Mouse (Mus musculus) kidney, postnatal 0 days (tissue): ENCODE measurements around the gene Chst3. TPM values are rescaled to one million over a fixed set of nuclear protein-coding genes. Genes with fewer than 3 reads are reported as not detected.
"Not testable (repeated sequence)": the region's sequence is repeated elsewhere in the genome, so short reads cannot be mapped to it uniquely, and the experiment has no call there.

Experiments used
- ATAC-seq: fragments of 200-750 bp; cut with Nextera tagmentation; replicated peaks from 2 replicates; pipeline ENCODE4 v1.8.0; 2017; ENCODE audit warnings: low read depth, moderate number of reproducible peaks, moderate TSS enrichment, moderate library complexity; ENCODE audit not compliant: low FRiP score
- DNase-seq: peaks from one replicate; pipeline ENCODE4 v3.0.0-alpha.2; 2016; ENCODE audit warnings: low spot score
- H3K27ac ChIP-seq: fragments of 300-500 bp; sonication (generic); 2 replicates; pipeline ENCODE4 v1.5.1; 2014; ENCODE audit warnings: mild to moderate bottlenecking
- H3K27me3 ChIP-seq: fragments of 300-500 bp; sonication (generic); 2 replicates; pipeline ENCODE4 v1.6.1; 2014; ENCODE audit warnings: low read length, mixed read lengths; ENCODE audit not compliant: insufficient read depth
- H3K36me3 ChIP-seq: fragments of 300-500 bp; sonication (generic); 2 replicates; pipeline ENCODE4 v1.6.1; 2014; ENCODE audit warnings: low read length, mixed read lengths; ENCODE audit not compliant: insufficient read depth
- H3K4me1 ChIP-seq: fragments of 300-500 bp; sonication (generic); replicated peaks from 2 replicates; pipeline ENCODE4 v1.6.1; 2014; ENCODE audit warnings: antibody characterized with exemption, low read length, mixed read lengths; ENCODE audit not compliant: insufficient read depth
- H3K4me2 ChIP-seq: fragments of 300-500 bp; sonication (generic); 2 replicates; pipeline ENCODE4 v1.6.1; 2014; ENCODE audit warnings: mild to moderate bottlenecking, low read length, moderate library complexity, mixed read lengths
- H3K4me3 ChIP-seq: fragments of 300-500 bp; sonication (generic); replicated peaks from 2 replicates; pipeline ENCODE4 v1.5.1; 2014; ENCODE audit warnings: low read depth, low read length
- H3K9ac ChIP-seq: fragments of 300-500 bp; sonication (generic); 2 replicates; pipeline ENCODE4 v1.6.1; 2014; ENCODE audit warnings: low read depth, low read length
- H3K9me3 ChIP-seq: fragments of 300-500 bp; sonication (generic); replicated peaks from 2 replicates; pipeline ENCODE4 v1.6.1; 2016; ENCODE audit warnings: low read length, inconsistent platforms, mixed read lengths
- CTCF ChIP-seq: IDR thresholded peaks from 2 replicates; pipeline ENCODE4 v1.5.1; 2016; ENCODE audit warnings: antibody characterized with exemption, low read depth, mild to moderate bottlenecking, moderate library complexity
- WGBS: fragments of 180-500 bp; shearing (Covaris S2); extraction: QIAGEN DNeasy Blood & Tissue Kit; methylation state at CpG from one replicate; pipeline ENCODE4 v1.1.7; 2014; 5-methylcytosine and 5-hydroxymethylcytosine counted together
- polyA plus RNA-seq: library from polyadenylated mRNA; unstranded; fragments of >200 nt; fragmentation: Nextera tagmentation; extraction: Ambion mirVana; gene quantifications from 2 replicates; pipeline ENCODE4 v1.2.1, GENCODE M21; 2015

Chst3 gene
- polyA plus RNA-seq, 1 experiment from 2014 or later = 0.87 TPM

DNA sequence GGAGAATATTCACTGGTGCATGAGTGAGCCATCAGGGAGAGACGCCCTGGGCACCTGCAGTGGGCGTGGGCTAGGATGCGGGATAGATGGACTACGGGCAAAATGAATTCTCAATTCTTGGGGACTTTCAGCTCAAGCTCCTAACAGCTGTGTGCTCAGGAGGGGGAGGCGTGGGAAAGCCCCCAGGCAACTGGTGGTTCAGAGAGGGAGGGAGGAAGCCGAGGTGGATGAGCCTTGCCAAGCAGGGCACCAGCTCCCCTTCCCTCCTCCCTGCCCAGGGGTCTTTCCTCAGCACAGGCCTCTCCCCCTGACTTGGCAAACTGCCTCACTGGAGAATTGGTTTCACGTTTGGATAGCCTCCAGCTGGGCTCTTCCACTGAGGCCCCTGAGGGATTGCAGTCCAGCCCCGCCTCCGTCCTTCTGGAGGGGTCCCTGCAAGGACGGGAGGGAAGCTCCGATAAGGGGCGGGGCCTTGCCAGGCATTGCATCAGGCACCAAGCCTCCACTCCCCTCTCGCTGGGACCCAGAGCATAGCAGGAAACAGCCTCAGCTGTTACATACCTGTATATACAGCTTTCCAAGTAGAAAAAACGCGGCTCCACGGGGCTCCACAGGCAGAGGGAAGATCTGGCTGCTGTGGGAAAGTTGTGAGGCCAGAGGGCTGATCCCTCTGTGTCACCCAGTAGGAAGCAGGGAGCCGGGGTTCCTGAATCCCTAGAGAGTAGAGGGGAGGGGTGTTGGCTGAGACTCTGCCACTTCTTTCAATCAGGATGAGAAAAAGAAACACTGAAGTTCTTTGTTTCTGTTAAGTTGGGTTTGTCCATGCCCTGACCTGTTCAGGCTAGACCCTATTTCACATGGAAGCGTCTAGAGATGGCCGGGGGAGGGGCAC, 25.3 kb downstream of the Chst3 start:
- ATAC-seq (peak; percentile 77), DNase-seq (peak; percentile 89)
- Histone ChIP-seq H3K4me2 (peak overlapping the region; percentile 41), H3K4me1 (peaks cover 20% of the 10 kb centered on the region), H3K9ac (peak overlapping the region; percentile 46; the same call in 1 of the 2 replicates), H3K9me3 (no peaks in the 10 kb centered on the region), H3K27me3 (no peaks in the 10 kb centered on the region), H3K4me3 (0 out of 2 replicates have a peak overlapping the region, but pooled peaks have one; percentile 5), H3K36me3 (no peaks in the 10 kb centered on the region), H3K27ac (peak overlapping the region; percentile 47; the same call in 1 of the 2 replicates)
- WGBS = 6% methylated on average over 19 of the region's 19 CpGs
- TF ChIP-seq CTCF = peak; percentile 35; the same call in 1 of the 2 replicates

DNA sequence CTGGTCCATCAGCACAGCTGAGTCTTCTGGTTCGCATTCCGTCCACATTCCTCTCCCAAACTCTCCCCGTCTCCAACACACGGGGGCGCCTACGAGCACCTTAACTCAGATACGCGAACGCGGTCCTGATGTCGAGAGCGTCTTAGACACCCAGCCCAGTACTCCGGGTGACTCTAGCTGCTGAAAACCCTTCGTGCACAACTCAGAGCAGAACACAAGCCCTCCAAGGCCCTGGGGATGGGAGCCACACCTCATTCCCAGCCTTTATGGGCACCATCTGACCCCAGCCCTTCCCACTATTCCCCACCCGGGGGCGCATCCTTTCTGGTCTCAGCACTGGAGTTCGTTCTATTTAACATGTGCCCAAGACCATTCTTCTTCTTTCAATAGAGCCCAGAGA, 27.3 kb downstream of the Chst3 start:
- peak overlapping the region; percentile 59 for H3K4me2 ChIP-seq
- peak overlapping the region; percentile 24 for H3K4me3 ChIP-seq
- peaks cover 20% of the 10 kb centered on the region for H3K4me1 ChIP-seq
- no peaks in the 10 kb centered on the region for H3K27me3 ChIP-seq
- WGBS = 0% methylated on average over 17 of the region's 17 CpGs
- H3K9ac ChIP-seq = 0 out of 2 replicates have a peak overlapping the region, but pooled peaks have one; percentile 3
- no peaks in the 10 kb centered on the region for H3K36me3 ChIP-seq
- peak; percentile 87 for DNase-seq
- ATAC-seq = 0 out of 2 replicates have a peak, but pooled peaks have one; percentile 27
- H3K9me3 ChIP-seq = no peaks in the 10 kb centered on the region
- no peak overlapping the region for H3K27ac ChIP-seq
- peak; percentile 86 for TF ChIP-seq CTCF

DNA sequence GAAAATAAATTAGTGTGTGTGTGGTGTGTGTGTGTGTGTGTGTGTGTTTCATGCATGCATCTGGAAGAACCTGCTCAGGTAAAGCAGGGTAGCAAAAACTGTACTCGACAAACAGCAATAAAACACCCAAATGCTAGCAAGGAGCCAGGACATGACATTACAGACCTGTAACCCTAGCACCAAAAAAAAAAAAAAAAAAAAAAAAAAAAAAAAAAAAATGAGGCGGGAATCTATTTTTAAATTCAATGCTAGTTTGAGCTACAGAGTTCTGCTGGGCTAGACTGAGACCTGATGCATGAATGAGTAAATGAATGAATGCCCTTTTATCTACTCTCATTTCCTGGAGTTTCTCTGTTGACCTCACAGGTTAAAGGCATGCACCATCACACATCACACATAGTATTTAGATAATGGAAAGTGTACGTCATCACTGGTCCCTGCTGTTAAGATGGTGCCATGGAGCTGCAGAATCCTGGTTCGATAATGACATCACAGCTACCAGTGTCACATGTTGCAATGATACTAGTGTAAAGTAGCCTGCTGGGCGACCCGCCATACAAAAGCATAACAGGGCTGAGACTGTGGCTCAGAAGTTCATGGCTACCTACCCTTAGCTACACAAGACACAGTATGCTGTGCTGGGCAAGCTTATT, 29.4 kb downstream of the Chst3 start:
- TF ChIP-seq CTCF = no peak
- Histone ChIP-seq H3K4me1 (peaks cover 12% of the 10 kb centered on the region), H3K4me3 (no peak overlapping the region), H3K4me2 (no peak overlapping the region), H3K9ac (no peak overlapping the region), H3K9me3 (no peaks in the 10 kb centered on the region), H3K27ac (no peak overlapping the region), H3K27me3 (no peaks in the 10 kb centered on the region), H3K36me3 (no peaks in the 10 kb centered on the region)
- ATAC-seq (no peak), DNase-seq (no peak)
- WGBS = 81% methylated on average over 6 of the region's 6 CpGs

DNA sequence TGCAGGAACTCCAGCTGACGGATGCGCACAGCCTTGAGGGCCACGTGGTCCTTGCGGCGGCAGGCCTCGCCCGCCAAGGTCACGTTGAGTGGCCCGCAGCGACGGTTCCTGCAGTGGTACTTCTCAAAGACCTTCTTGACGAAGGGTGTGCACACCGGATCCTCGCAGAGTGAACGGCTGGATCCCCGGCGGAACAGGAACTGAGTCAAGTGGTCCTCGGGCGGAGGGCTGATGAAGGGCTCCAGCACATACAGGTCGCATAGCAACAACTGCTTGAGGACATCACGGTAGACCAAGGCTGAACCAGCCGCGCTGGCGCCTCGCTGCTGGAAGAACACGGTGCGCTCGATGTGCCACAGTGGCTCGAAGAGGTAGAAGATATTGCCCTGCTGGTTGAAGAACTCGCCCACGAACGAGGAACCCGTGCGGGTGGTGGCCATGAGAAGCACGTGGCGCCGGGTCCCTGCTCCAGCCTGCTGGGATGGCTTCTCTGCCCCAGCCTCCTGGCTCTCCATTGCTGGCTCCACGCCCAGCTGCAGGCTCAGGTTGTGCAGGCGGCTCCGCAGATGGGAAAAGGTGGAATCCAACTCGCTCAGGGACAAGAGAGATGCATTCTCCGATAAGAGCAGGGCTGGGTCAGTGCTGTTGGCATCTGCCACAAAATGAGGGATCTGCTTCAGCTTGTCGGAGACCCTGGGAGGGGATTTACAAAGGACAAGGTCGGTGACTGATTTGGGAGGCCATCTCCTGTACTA, 32.7 kb downstream of the Chst3 start:
- no peak for ATAC-seq
- H3K4me1 ChIP-seq = no peaks in the 10 kb centered on the region
- no peak for DNase-seq
- H3K4me2 ChIP-seq = no peak overlapping the region
- no peaks in the 10 kb centered on the region for H3K27me3 ChIP-seq
- H3K4me3 ChIP-seq = no peak overlapping the region
- no peaks in the 10 kb centered on the region for H3K36me3 ChIP-seq
- 88% methylated on average over 44 of the region's 44 CpGs for WGBS
- TF ChIP-seq CTCF = no peak
- no peak overlapping the region for H3K27ac ChIP-seq
- H3K9me3 ChIP-seq = no peaks in the 10 kb centered on the region
- H3K9ac ChIP-seq = no peak overlapping the region

DNA sequence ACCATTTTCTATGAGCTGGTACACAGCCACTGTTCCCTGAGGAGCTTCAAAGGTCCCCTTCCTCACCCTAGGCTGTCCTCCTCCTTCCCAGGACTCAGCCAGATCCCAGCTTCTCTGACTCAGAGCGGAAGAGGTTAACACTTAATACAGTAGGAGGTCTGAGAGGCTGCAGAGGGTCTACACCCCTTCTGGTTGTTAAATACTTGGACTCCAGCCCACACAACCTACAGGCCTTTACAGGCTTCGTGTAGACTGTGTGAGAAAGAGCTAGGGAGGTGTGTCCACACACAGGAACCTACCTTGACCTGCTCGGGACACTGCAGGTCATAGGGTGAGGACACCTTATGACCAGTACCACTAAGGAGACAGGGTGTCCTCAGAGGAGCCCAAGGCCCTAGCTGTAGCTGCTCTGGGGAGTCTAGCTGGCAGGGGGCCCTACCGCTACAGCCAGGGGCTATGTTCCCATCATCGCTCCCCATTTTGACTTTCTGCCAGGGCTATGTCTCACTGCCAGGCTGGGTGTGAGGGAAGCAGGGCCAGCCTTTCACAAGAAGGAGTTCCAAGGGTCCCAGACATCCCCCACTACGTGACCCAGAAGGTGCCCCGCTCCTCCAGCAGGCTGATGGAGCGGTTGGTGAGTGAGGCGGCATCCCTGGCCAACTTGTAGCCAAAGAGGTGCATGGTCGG, 33.9 kb downstream of the Chst3 start:
- no peak for TF ChIP-seq CTCF
- 86% methylated on average over 10 of the region's 10 CpGs for WGBS
- H3K27me3 ChIP-seq = no peaks in the 10 kb centered on the region
- H3K4me1 ChIP-seq = no peaks in the 10 kb centered on the region
- ATAC-seq = no peak
- H3K27ac ChIP-seq = no peak overlapping the region
- H3K4me3 ChIP-seq = no peak overlapping the region
- DNase-seq = no peak
- no peaks in the 10 kb centered on the region for H3K36me3 ChIP-seq
- H3K4me2 ChIP-seq = no peak overlapping the region
- no peak overlapping the region for H3K9ac ChIP-seq
- H3K9me3 ChIP-seq = no peaks in the 10 kb centered on the region

DNA sequence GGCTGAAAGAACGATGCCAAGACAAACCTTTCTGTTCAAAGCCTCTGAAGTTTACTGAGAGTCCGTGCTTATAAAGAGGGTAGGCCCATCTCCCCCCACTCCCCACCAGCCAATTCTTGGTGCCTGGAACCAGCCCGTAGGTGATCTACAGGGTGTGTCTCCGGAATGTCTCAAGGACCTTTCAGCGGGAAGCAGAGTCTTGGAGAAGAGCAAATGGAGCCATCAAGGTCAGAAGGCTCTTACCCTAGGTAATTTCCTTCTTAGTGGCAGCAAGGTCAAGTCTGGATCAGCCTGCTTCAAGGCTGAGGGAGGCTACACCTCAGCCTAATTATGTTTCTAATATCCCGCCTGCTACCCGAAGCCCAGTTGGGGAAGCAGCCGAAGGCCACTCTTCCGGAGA, 43.8 kb downstream of the Chst3 start:
- H3K4me2 ChIP-seq, H3K4me3 ChIP-seq, H3K27me3 ChIP-seq, H3K9me3 ChIP-seq, H3K4me1 ChIP-seq, DNase-seq, H3K36me3 ChIP-seq, H3K9ac ChIP-seq, H3K27ac ChIP-seq, ATAC-seq: not testable (repeated sequence)
- WGBS = 88% methylated on average over 9 of the region's 9 CpGs
